Comparison of ENCODE assay signal across 8 mouse cellular contexts in the genomic region with DNA sequence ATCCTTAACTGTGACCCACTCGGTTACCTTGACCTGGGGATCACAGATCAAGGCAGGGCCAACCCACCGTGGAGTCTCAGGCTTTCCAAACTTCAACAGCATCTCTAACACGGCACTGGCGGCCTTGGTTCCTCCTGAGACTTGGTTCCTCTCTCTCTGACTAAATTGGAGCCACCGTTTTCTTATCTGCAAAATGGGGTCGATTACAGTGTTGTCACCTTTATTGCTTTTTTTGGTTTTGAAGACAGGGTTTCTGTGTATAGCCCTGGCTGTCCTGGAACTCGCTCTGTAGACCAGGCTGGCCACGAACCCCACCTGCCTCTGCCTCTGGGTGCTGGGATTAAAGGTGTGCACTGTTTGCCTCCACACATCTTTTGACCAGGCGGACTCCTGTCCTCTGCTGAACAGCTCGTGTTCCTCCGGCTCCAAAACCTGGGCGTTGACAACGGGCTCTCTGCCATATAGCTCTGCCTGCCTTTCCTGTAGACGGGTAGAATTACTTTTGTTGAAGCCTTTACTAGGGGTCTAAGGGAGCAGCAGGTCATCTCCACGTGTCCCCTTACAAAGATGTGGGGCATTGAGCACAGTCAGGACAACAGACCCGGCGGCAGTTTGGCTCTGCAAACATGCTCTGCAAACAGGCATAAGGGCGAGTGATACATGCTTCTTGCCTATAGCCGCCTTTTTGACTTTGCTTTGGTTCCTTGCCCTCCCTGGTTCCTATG. TPM values are rescaled to one million over a fixed set of nuclear protein-coding genes. Genes with fewer than 3 reads are reported as not detected.
A peak's percentile ranks its signal among the peaks of the same experiment; 100 is the strongest.
DNase-seq lines count a peak whose midpoint lies in the region; ATAC-seq and TF ChIP-seq lines count a peak whose summit lies in the region.

No protein-coding gene starts in this region.

- no peaks in the 10 kb centered on the region for H3K36me3 ChIP-seq in embryonic facial prominence, embryonic 10.5 days (replicated peaks)
- H3K36me3 ChIP-seq in hindbrain, embryonic 12.5 days: no peaks in the 10 kb centered on the region
- H3K36me3 ChIP-seq in lung, embryonic 16.5 days (ENCODE audit: control insufficient read depth, insufficient read depth, low read length): no peaks in the 10 kb centered on the region
- H3K36me3 ChIP-seq in stomach, postnatal 0 days (ENCODE audit: control insufficient read depth, insufficient read depth, low read length): no peaks in the 10 kb centered on the region

- peaks cover 25% of the 10 kb centered on the region for H3K4me1 ChIP-seq in lung, adult 2 months (ENCODE audit: control insufficient read depth, insufficient read depth, low read length)
- H3K4me1 ChIP-seq in embryonic facial prominence, embryonic 10.5 days: peaks cover 74% of the 10 kb centered on the region
- H3K4me1 ChIP-seq in hindbrain, embryonic 12.5 days: peaks cover 57% of the 10 kb centered on the region
- H3K4me1 ChIP-seq in lung, embryonic 16.5 days (replicated peaks; ENCODE audit: control insufficient read depth, insufficient read depth, low read length): peaks cover 59% of the 10 kb centered on the region
- peaks cover 22% of the 10 kb centered on the region for H3K4me1 ChIP-seq in stomach, postnatal 0 days (replicated peaks; ENCODE audit: control insufficient read depth, insufficient read depth)

- peak; percentile 46; the same call in 1 of the 2 replicates for TF ChIP-seq POLR2A in lung, adult 2 months (IDR thresholded peaks at IDR 0.05; ENCODE audit: borderline replicate concordance, extremely low read depth, low read depth, low read length)

- TF ChIP-seq CTCF in lung, adult 2 months (IDR thresholded peaks at IDR 0.05; ENCODE audit: insufficient read depth, low read length): no peak
- TF ChIP-seq CTCF in stomach, postnatal 0 days (IDR thresholded peaks at IDR 0.05; ENCODE audit: low read depth): no peak

- WGBS in lung, adult 2 months: 13% methylated on average over 19 of the region's 19 CpGs
- 18% methylated on average over 19 of the region's 19 CpGs for WGBS in embryonic facial prominence, embryonic 10.5 days
- 18% methylated on average over 19 of the region's 19 CpGs for WGBS in hindbrain, embryonic 12.5 days
- 13% methylated on average over 19 of the region's 19 CpGs for WGBS in lung, embryonic 16.5 days
- 13% methylated on average over 19 of the region's 19 CpGs for WGBS in stomach, postnatal 0 days

- peak overlapping the region; percentile 78 for H3K9ac ChIP-seq in hindbrain, embryonic 12.5 days
- H3K9ac ChIP-seq in lung, embryonic 16.5 days (ENCODE audit: low read length): peak overlapping the region; percentile 64
- H3K9ac ChIP-seq in stomach, postnatal 0 days (ENCODE audit: low read length): peak overlapping the region; percentile 75

- no peaks in the 10 kb centered on the region for H3K9me3 ChIP-seq in embryonic facial prominence, embryonic 10.5 days
- no peaks in the 10 kb centered on the region for H3K9me3 ChIP-seq in hindbrain, embryonic 12.5 days (replicated peaks)
- H3K9me3 ChIP-seq in lung, embryonic 16.5 days (ENCODE audit: control insufficient read depth, low read length): no peaks in the 10 kb centered on the region
- H3K9me3 ChIP-seq in stomach, postnatal 0 days (ENCODE audit: control insufficient read depth, low read length): no peaks in the 10 kb centered on the region

- peak overlapping the region; percentile 72 for H3K4me2 ChIP-seq in hindbrain, embryonic 12.5 days (replicated peaks)
- H3K4me2 ChIP-seq in lung, embryonic 16.5 days (ENCODE audit: low read depth, low read length): peak overlapping the region; percentile 81
- peak overlapping the region; percentile 63 for H3K4me2 ChIP-seq in stomach, postnatal 0 days (replicated peaks; ENCODE audit: low read depth)

- peak overlapping the region; percentile 65 for H3K4me3 ChIP-seq in lung, adult 2 months (replicated peaks; ENCODE audit: extremely low read depth, low read depth, low read length)
- peak overlapping the region; percentile 59 for H3K4me3 ChIP-seq in embryonic facial prominence, embryonic 10.5 days
- H3K4me3 ChIP-seq in hindbrain, embryonic 12.5 days: peak overlapping the region; percentile 41
- peak overlapping the region; percentile 36 for H3K4me3 ChIP-seq in lung, embryonic 16.5 days (ENCODE audit: low read length)
- peak overlapping the region; percentile 45 for H3K4me3 ChIP-seq in stomach, postnatal 0 days (ENCODE audit: low read depth, low read length)

- peak overlapping the region; percentile 99 for H3K27ac ChIP-seq in embryonic facial prominence, embryonic 10.5 days (replicated peaks)
- peak overlapping the region; percentile 93 for H3K27ac ChIP-seq in hindbrain, embryonic 12.5 days
- H3K27ac ChIP-seq in lung, embryonic 16.5 days (ENCODE audit: low read length): peak overlapping the region; percentile 95
- H3K27ac ChIP-seq in stomach, postnatal 0 days (replicated peaks): peak overlapping the region; percentile 97

- no peak for ATAC-seq in hindbrain, embryonic 12.5 days (ENCODE audit: low FRiP score)
- no peak for ATAC-seq in lung, embryonic 16.5 days (ENCODE audit: low read depth)
- no peak for ATAC-seq in stomach, postnatal 0 days (ENCODE audit: low FRiP score, low TSS enrichment)
- no peak for ATAC-seq in monocyte, adult 5-6 weeks (replicated peaks; ENCODE audit: insufficient number of reproducible peaks, low FRiP score, low TSS enrichment, poor library complexity, severe bottlenecking)

- TF ChIP-seq EP300 in stomach, postnatal 0 days (optimal IDR thresholded peaks at IDR 0.05): no peak

- DNase-seq in lung, adult 2 months: peak; percentile 41
- no peak for DNase-seq in lung, postnatal 25 days (ENCODE audit: low spot score)
- DNase-seq in embryonic facial prominence, embryonic 10.5 days (ENCODE audit: low spot score): peak; percentile 53
- peak; percentile 54 for DNase-seq in stomach, postnatal 0 days (ENCODE audit: low spot score)
- no peak for DNase-seq in left cerebral cortex, adult 9 months (ENCODE audit: low spot score in 2 of 2)

- H3K27me3 ChIP-seq in embryonic facial prominence, embryonic 10.5 days (replicated peaks; ENCODE audit: low read depth, poor library complexity, severe bottlenecking): no peaks in the 10 kb centered on the region
- no peaks in the 10 kb centered on the region for H3K27me3 ChIP-seq in hindbrain, embryonic 12.5 days
- no peaks in the 10 kb centered on the region for H3K27me3 ChIP-seq in lung, embryonic 16.5 days (ENCODE audit: control insufficient read depth, insufficient read depth, low read depth, low read length)
- no peaks in the 10 kb centered on the region for H3K27me3 ChIP-seq in stomach, postnatal 0 days (ENCODE audit: control insufficient read depth, insufficient read depth, low read length)

RNA-seq across cellular contexts. Expression of a gene that starts 21.7 kb away (rescaled TPM):
- 751 and 980 TPM in 2 replicates for polyA plus RNA-seq in lung, adult 2 months (2012; rRNA removed)
- polyA plus RNA-seq in embryonic facial prominence, embryonic 10.5 days (2016; fragmentation: Nextera tagmentation; extraction: Ambion mirVana): 3,352 and 3,592 TPM in 2 replicates
- 2,735 and 2,863 TPM in 2 replicates for polyA plus RNA-seq in hindbrain, embryonic 12.5 days (2016; fragmentation: Nextera tagmentation; extraction: Ambion mirVana)
- 2,358 and 2,609 TPM in 2 replicates for polyA plus RNA-seq in lung, embryonic 16.5 days (2015; fragmentation: Nextera tagmentation; extraction: Ambion mirVana)
- polyA plus RNA-seq in stomach, postnatal 0 days (2015; fragmentation: Nextera tagmentation; extraction: Ambion mirVana): 1,436 and 1,585 TPM in 2 replicates
- 2,048 to 2,960 TPM (median 2,606 TPM) in 3 replicates for total RNA-seq in monocyte, adult 5-6 weeks (2017)

Comparison
In these comparisons a context has a peak if more than half of its experiments do, and no peak if none do; other contexts are left out.
1. DNase-seq: peak in lung, adult 2 months (single experiment), embryonic facial prominence, embryonic 10.5 days (single experiment) and stomach, postnatal 0 days (single experiment); none in lung, postnatal 25 days (single experiment) and left cerebral cortex, adult 9 months (0 of 2).
2. Peak in every context shown above with its lines, with median percentiles within 50 percentile points of each other: H3K4me3 ChIP-seq, H3K27ac ChIP-seq, H3K4me2 ChIP-seq and H3K9ac ChIP-seq.